Mouse (Mus musculus): ENCODE measurements around the gene Kdm2b.

Gene Kdm2b

GRCm38 (mm10) chr5:122989551-122990330 lies at the start of gene Kdm2b:
Gene Kdm2b, minus strand, starts transcription at chr5:122989823.
- DNase-seq = peak; percentile 32 to 53

GRCm38 (mm10) chr5:123039120-123039752 lies 49.6 kb upstream of the Kdm2b start:
- peak in 1 of 2 experiments; percentile 22 for DNase-seq

- no peak for DNase-seq
Observed at GRCm38 (mm10) chr5:123038115-123038514, 48.5 kb upstream of the Kdm2b start.

- DNase-seq = no peak
Observed at GRCm38 (mm10) chr5:123035564-123035963, 45.9 kb upstream of the Kdm2b start.

GRCm38 (mm10) chr5:123035089-123035488 lies 45.5 kb upstream of the Kdm2b start:
- no peak for DNase-seq

- DNase-seq = no peak
Observed at GRCm38 (mm10) chr5:123033646-123034160, 44.1 kb upstream of the Kdm2b start.

GRCm38 (mm10) chr5:123031312-123031711 lies 41.7 kb upstream of the Kdm2b start:
- no peak for DNase-seq

GRCm38 (mm10) chr5:123029729-123030128 lies 40.1 kb upstream of the Kdm2b start:
- DNase-seq = no peak

GRCm38 (mm10) chr5:123027436-123027835 lies 37.8 kb upstream of the Kdm2b start:
- no peak for DNase-seq

GRCm38 (mm10) chr5:123026414-123026813 lies 36.8 kb upstream of the Kdm2b start:
- DNase-seq = no peak

GRCm38 (mm10) chr5:123024965-123025573 lies 35.4 kb upstream of the Kdm2b start:
- no peak for DNase-seq

- no peak for DNase-seq
Observed at GRCm38 (mm10) chr5:123024312-123024711, 34.7 kb upstream of the Kdm2b start.

- no peak for DNase-seq
Observed at GRCm38 (mm10) chr5:123023049-123023448, 33.4 kb upstream of the Kdm2b start.

- no peak for DNase-seq
Observed at GRCm38 (mm10) chr5:123021438-123021837, 31.8 kb upstream of the Kdm2b start.

GRCm38 (mm10) chr5:123020426-123020825 lies 30.8 kb upstream of the Kdm2b start:
- DNase-seq = no peak

- no peak for DNase-seq
Observed at GRCm38 (mm10) chr5:123019336-123020016, 29.9 kb upstream of the Kdm2b start.

- DNase-seq = no peak
Observed at GRCm38 (mm10) chr5:123017504-123017903, 27.9 kb upstream of the Kdm2b start.

- no peak for DNase-seq
Observed at GRCm38 (mm10) chr5:123015915-123016314, 26.3 kb upstream of the Kdm2b start.

GRCm38 (mm10) chr5:123014753-123015701 lies 25.4 kb upstream of the Kdm2b start, which contains the start of gene Orai1:
Gene Orai1, plus strand, starts transcription at chr5:123015074.
- peak; percentile 96 to 99 for DNase-seq

- peak; percentile 80 for DNase-seq
Observed at GRCm38 (mm10) chr5:123013599-123014315, 24.1 kb upstream of the Kdm2b start.

GRCm38 (mm10) chr5:123011705-123012104 lies 22.1 kb upstream of the Kdm2b start:
- no peak for DNase-seq

All from cerebellum, adult 18-20 months (tissue).